Mouse (Mus musculus) hematopoietic multipotent progenitor cell, adult 10-12 weeks (in vitro differentiated cells): ENCODE results near the gene Olfr699. TPM values are rescaled to one million over a fixed set of nuclear protein-coding genes. Genes with fewer than 3 reads are reported as not detected.

Source experiments
- polyA plus RNA-seq: library from polyadenylated mRNA; stranded (reverse); fragments of >175 nt; gene quantifications from 2 replicates; pipeline ENCODE4 v1.2.3, GENCODE M21; 2012; ENCODE audit warnings: low replicate concordance

The Olfr699 gene
- polyA plus RNA-seq, result not detected in 2 replicates

GRCm38 (mm10) chr7:106793098-106793497, at the start of gene Olfr699:
TSS of gene Olfr699 (minus strand) at chr7:106793198.

GRCm38 (mm10) chr7:106833793-106834192, 40.8 kb upstream of the Olfr699 start, which contains the start of gene Olfr702:
TSS of gene Olfr702 (minus strand) at chr7:106833893.

GRCm38 (mm10) chr7:106813829-106814228, 20.8 kb upstream of the Olfr699 start, which contains the start of gene Olfr701:
TSS of gene Olfr701 (plus strand) at chr7:106814129.

GRCm38 (mm10) chr7:106808734-106809133, 15.7 kb upstream of the Olfr699 start, which contains the start of gene Olfr700:
TSS of gene Olfr700 (minus strand) at chr7:106808834.

GRCm38 (mm10) chr7:106755297-106755696, 37.7 kb downstream of the Olfr699 start, which contains the start of gene Olfr698:
TSS of gene Olfr698 (minus strand) at chr7:106755397.

GRCm38 (mm10) chr7:106742343-106742742, 50.7 kb downstream of the Olfr699 start, which contains the start of gene Olfr697:
TSS of gene Olfr697 (minus strand) at chr7:106742443.

Other genes starting within 250 kb of the Olfr699 start
- not detected in 2 replicates for gene Olfr693, start 112.6 kb downstream of the Olfr699 start, polyA plus RNA-seq
- gene Olfr694, start 101.4 kb downstream of the Olfr699 start, polyA plus RNA-seq, result not detected in 2 replicates
- not detected in 2 replicates for gene Olfr695, start 76.8 kb downstream of the Olfr699 start, polyA plus RNA-seq
- not detected in 2 replicates for gene Olfr697, start 50.8 kb downstream of the Olfr699 start, polyA plus RNA-seq
- not detected in 2 replicates for gene Olfr698, start 37.8 kb downstream of the Olfr699 start, polyA plus RNA-seq
- gene Olfr700, start 15.6 kb upstream of the Olfr699 start, polyA plus RNA-seq, result not detected in 2 replicates
- not detected in 2 replicates for gene Olfr701, start 20.9 kb upstream of the Olfr699 start, polyA plus RNA-seq
- not detected in 2 replicates for gene Olfr702, start 40.7 kb upstream of the Olfr699 start, polyA plus RNA-seq
- gene Olfr703, start 50.2 kb upstream of the Olfr699 start, polyA plus RNA-seq, result not detected in 2 replicates
- gene Olfr704, start 70.0 kb upstream of the Olfr699 start, polyA plus RNA-seq, result not detected in 2 replicates
- not detected in 2 replicates for gene Olfr705, start 83.7 kb upstream of the Olfr699 start, polyA plus RNA-seq
- gene Olfr706, start 95.0 kb upstream of the Olfr699 start, polyA plus RNA-seq, result not detected in 2 replicates
- not detected in 2 replicates for gene Olfr707, start 108.0 kb upstream of the Olfr699 start, polyA plus RNA-seq
- not detected in 2 replicates for gene Olfr1532-ps1, start 114.8 kb upstream of the Olfr699 start, polyA plus RNA-seq
- not detected in 2 replicates for gene Olfr709-ps1, start 139.0 kb upstream of the Olfr699 start, polyA plus RNA-seq
- not detected in 2 replicates for gene Olfr710, start 155.1 kb upstream of the Olfr699 start, polyA plus RNA-seq
- gene Olfr6, start 170.7 kb upstream of the Olfr699 start, polyA plus RNA-seq, result 0.03 TPM in 1 of 2 replicates, not detected in the other
- not detected in 2 replicates for gene Olfr711, start 182.3 kb upstream of the Olfr699 start, polyA plus RNA-seq
- not detected in 2 replicates for gene Olfr2, start 212.9 kb upstream of the Olfr699 start, polyA plus RNA-seq
- gene Olfr713, start 238.0 kb upstream of the Olfr699 start, polyA plus RNA-seq, result not detected in 2 replicates